Mouse (Mus musculus): Measurements from ENCODE around the gene Plekho2. TPM values are rescaled to one million over a fixed set of nuclear protein-coding genes. Genes with fewer than 3 reads are reported as not detected.

The Plekho2 gene
- polyA plus RNA-seq, 1 experiment from 2014 or later: 11.0 TPM

GRCm38 (mm10) chr9:65607120-65607519, 27.3 kb upstream of the Plekho2 start:
- ATAC-seq (replicated peaks; ENCODE audit: extremely low read depth, insufficient read depth, low FRiP score): no peak
- Histone ChIP-seq H3K4me3 (ENCODE audit: low read length) (no peak overlapping the region), H3K36me3 (ENCODE audit: control insufficient read depth, insufficient read depth) (no peaks in the 10 kb centered on the region), H3K9ac (ENCODE audit: low read length) (no peak overlapping the region), H3K27me3 (ENCODE audit: control insufficient read depth, insufficient read depth, low read length) (no peaks in the 10 kb centered on the region), H3K4me1 (ENCODE audit: control insufficient read depth, insufficient read depth, low read length) (peaks cover 9% of the 10 kb centered on the region; the same call in 1 of the 2 replicates), H3K27ac (ENCODE audit: low read length) (no peak overlapping the region), H3K9me3 (replicated peaks; ENCODE audit: control insufficient read depth, low read length) (no peaks in the 10 kb centered on the region), H3K4me2 (ENCODE audit: low read depth, low read length) (no peak overlapping the region)
- 38% methylated on average over 2 of the region's 2 CpGs for WGBS

- no peak overlapping the region for H3K9ac ChIP-seq (ENCODE audit: low read length)
- H3K4me3 ChIP-seq (ENCODE audit: low read length): no peak overlapping the region
- H3K27ac ChIP-seq (ENCODE audit: low read length): no peak overlapping the region
- H3K36me3 ChIP-seq (ENCODE audit: control insufficient read depth, insufficient read depth): no peaks in the 10 kb centered on the region
- peaks cover 9% of the 10 kb centered on the region; the same call in 1 of the 2 replicates for H3K4me1 ChIP-seq (ENCODE audit: control insufficient read depth, insufficient read depth, low read length)
- H3K27me3 ChIP-seq (ENCODE audit: control insufficient read depth, insufficient read depth, low read length): no peaks in the 10 kb centered on the region
- no peak for ATAC-seq (replicated peaks; ENCODE audit: extremely low read depth, insufficient read depth, low FRiP score)
- WGBS: 47% methylated on average over 9 of the region's 9 CpGs
- H3K4me2 ChIP-seq (ENCODE audit: low read depth, low read length): no peak overlapping the region
- H3K9me3 ChIP-seq (replicated peaks; ENCODE audit: control insufficient read depth, low read length): no peaks in the 10 kb centered on the region
These were observed 26.7 kb upstream of the Plekho2 start for GRCm38 (mm10) chr9:65606321-65607109.

- Histone ChIP-seq H3K9me3 (replicated peaks; ENCODE audit: control insufficient read depth, low read length) (no peaks in the 10 kb centered on the region), H3K4me1 (ENCODE audit: control insufficient read depth, insufficient read depth, low read length) (peaks cover 9% of the 10 kb centered on the region; the same call in 1 of the 2 replicates), H3K9ac (ENCODE audit: low read length) (no peak overlapping the region), H3K4me3 (ENCODE audit: low read length) (peak overlapping the region; percentile 30; the same call in 1 of the 2 replicates), H3K27me3 (ENCODE audit: control insufficient read depth, insufficient read depth, low read length) (no peaks in the 10 kb centered on the region), H3K36me3 (ENCODE audit: control insufficient read depth, insufficient read depth) (no peaks in the 10 kb centered on the region), H3K27ac (ENCODE audit: low read length) (no peak overlapping the region), H3K4me2 (ENCODE audit: low read depth, low read length) (peak overlapping the region; percentile 55)
- whole genome bisulfite sequencing: 9% methylated on average over 9 of the region's 9 CpGs
- peak; percentile 73 for ATAC-seq (replicated peaks; ENCODE audit: extremely low read depth, insufficient read depth, low FRiP score)
These were observed 25.8 kb upstream of the Plekho2 start for GRCm38 (mm10) chr9:65605471-65606136.

- Histone ChIP-seq H3K9ac (ENCODE audit: low read length) (no peak overlapping the region), H3K27ac (ENCODE audit: low read length) (no peak overlapping the region), H3K36me3 (ENCODE audit: control insufficient read depth, insufficient read depth) (no peaks in the 10 kb centered on the region), H3K9me3 (replicated peaks; ENCODE audit: control insufficient read depth, low read length) (no peaks in the 10 kb centered on the region), H3K27me3 (ENCODE audit: control insufficient read depth, insufficient read depth, low read length) (no peaks in the 10 kb centered on the region), H3K4me1 (ENCODE audit: control insufficient read depth, insufficient read depth, low read length) (peaks cover 9% of the 10 kb centered on the region; the same call in 1 of the 2 replicates), H3K4me3 (ENCODE audit: low read length) (no peak overlapping the region), H3K4me2 (ENCODE audit: low read depth, low read length) (no peak overlapping the region)
- no peak for ATAC-seq (replicated peaks; ENCODE audit: extremely low read depth, insufficient read depth, low FRiP score)
- WGBS: 49% methylated on average over 8 of the region's 8 CpGs
These were observed 23.7 kb upstream of the Plekho2 start for GRCm38 (mm10) chr9:65603401-65604102.

- 68% methylated on average over 2 of the region's 2 CpGs for WGBS
- H3K4me1 ChIP-seq (ENCODE audit: control insufficient read depth, insufficient read depth, low read length): peaks cover 3% of the 10 kb centered on the region; the same call in 1 of the 2 replicates
- no peak overlapping the region for H3K27ac ChIP-seq (ENCODE audit: low read length)
- H3K36me3 ChIP-seq (ENCODE audit: control insufficient read depth, insufficient read depth): no peaks in the 10 kb centered on the region
- no peak overlapping the region for H3K4me2 ChIP-seq (ENCODE audit: low read depth, low read length)
- no peaks in the 10 kb centered on the region for H3K9me3 ChIP-seq (replicated peaks; ENCODE audit: control insufficient read depth, low read length)
- ATAC-seq (replicated peaks; ENCODE audit: extremely low read depth, insufficient read depth, low FRiP score): no peak
- H3K4me3 ChIP-seq (ENCODE audit: low read length): no peak overlapping the region
- H3K9ac ChIP-seq (ENCODE audit: low read length): no peak overlapping the region
- no peaks in the 10 kb centered on the region for H3K27me3 ChIP-seq (ENCODE audit: control insufficient read depth, insufficient read depth, low read length)
These were observed 21.1 kb upstream of the Plekho2 start for GRCm38 (mm10) chr9:65600951-65601350.

- no peaks in the 10 kb centered on the region for H3K27me3 ChIP-seq (ENCODE audit: control insufficient read depth, insufficient read depth, low read length)
- H3K4me3 ChIP-seq (ENCODE audit: low read length): peak overlapping the region; percentile 31
- H3K4me1 ChIP-seq (ENCODE audit: control insufficient read depth, insufficient read depth, low read length): no peaks in the 10 kb centered on the region
- H3K27ac ChIP-seq (ENCODE audit: low read length): no peak overlapping the region
- peaks cover 16% of the 10 kb centered on the region for H3K36me3 ChIP-seq (ENCODE audit: control insufficient read depth, insufficient read depth)
- 42% methylated on average over 9 of the region's 11 CpGs for WGBS
- peak overlapping the region; percentile 34; the same call in 1 of the 2 replicates for H3K4me2 ChIP-seq (ENCODE audit: low read depth, low read length)
- ATAC-seq (replicated peaks; ENCODE audit: extremely low read depth, insufficient read depth, low FRiP score): no peak
- no peak overlapping the region for H3K9ac ChIP-seq (ENCODE audit: low read length)
- no peaks in the 10 kb centered on the region for H3K9me3 ChIP-seq (replicated peaks; ENCODE audit: control insufficient read depth, low read length)
These were observed 19.0 kb upstream of the Plekho2 start for GRCm38 (mm10) chr9:65598765-65599249.

GRCm38 (mm10) chr9:65593596-65593995, 13.8 kb upstream of the Plekho2 start:
- WGBS: 89% methylated on average over 9 of the region's 9 CpGs
- ATAC-seq (replicated peaks; ENCODE audit: extremely low read depth, insufficient read depth, low FRiP score): no peak
- no peak overlapping the region for H3K9ac ChIP-seq (ENCODE audit: low read length)

GRCm38 (mm10) chr9:65592721-65593120, 12.9 kb upstream of the Plekho2 start:
- Histone ChIP-seq H3K27ac (ENCODE audit: low read length) (no peak overlapping the region), H3K36me3 (ENCODE audit: control insufficient read depth, insufficient read depth) (peaks cover 31% of the 10 kb centered on the region), H3K4me3 (ENCODE audit: low read length) (no peak overlapping the region), H3K9me3 (replicated peaks; ENCODE audit: control insufficient read depth, low read length) (0 out of 2 replicates have a peak, but pooled peaks cover 2% of the 10 kb centered on the region), H3K27me3 (ENCODE audit: control insufficient read depth, insufficient read depth, low read length) (no peaks in the 10 kb centered on the region), H3K4me2 (ENCODE audit: low read depth, low read length) (no peak overlapping the region), H3K9ac (ENCODE audit: low read length) (no peak overlapping the region), H3K4me1 (ENCODE audit: control insufficient read depth, insufficient read depth, low read length) (peaks cover 13% of the 10 kb centered on the region)
- WGBS: 89% methylated on average over 3 of the region's 3 CpGs
- no peak for ATAC-seq (replicated peaks; ENCODE audit: extremely low read depth, insufficient read depth, low FRiP score)

More at GRCm38 (mm10) chr9:65593596-65593995, 13.8 kb upstream of the Plekho2 start:
- Histone ChIP-seq H3K27me3 (ENCODE audit: control insufficient read depth, insufficient read depth, low read length) (no peaks in the 10 kb centered on the region), H3K4me3 (ENCODE audit: low read length) (no peak overlapping the region), H3K36me3 (ENCODE audit: control insufficient read depth, insufficient read depth) (peaks cover 31% of the 10 kb centered on the region), H3K4me1 (ENCODE audit: control insufficient read depth, insufficient read depth, low read length) (peaks cover 8% of the 10 kb centered on the region), H3K9me3 (replicated peaks; ENCODE audit: control insufficient read depth, low read length) (0 out of 2 replicates have a peak, but pooled peaks cover 2% of the 10 kb centered on the region), H3K27ac (ENCODE audit: low read length) (no peak overlapping the region), H3K4me2 (ENCODE audit: low read depth, low read length) (no peak overlapping the region)

All from heart, embryonic 16.5 days (tissue).